Mouse (Mus musculus): ENCODE data around the gene Olfr1451. TPM values are rescaled to one million over a fixed set of nuclear protein-coding genes. Genes with fewer than 3 reads are reported as not detected.
"Not testable (repeated sequence)": the region's sequence is repeated elsewhere in the genome, so short reads cannot be mapped to it uniquely, and the experiment has no call there.

The Olfr1451 gene
- polyA plus RNA-seq (2012; rRNA removed), result not detected in 2 replicates

DNA sequence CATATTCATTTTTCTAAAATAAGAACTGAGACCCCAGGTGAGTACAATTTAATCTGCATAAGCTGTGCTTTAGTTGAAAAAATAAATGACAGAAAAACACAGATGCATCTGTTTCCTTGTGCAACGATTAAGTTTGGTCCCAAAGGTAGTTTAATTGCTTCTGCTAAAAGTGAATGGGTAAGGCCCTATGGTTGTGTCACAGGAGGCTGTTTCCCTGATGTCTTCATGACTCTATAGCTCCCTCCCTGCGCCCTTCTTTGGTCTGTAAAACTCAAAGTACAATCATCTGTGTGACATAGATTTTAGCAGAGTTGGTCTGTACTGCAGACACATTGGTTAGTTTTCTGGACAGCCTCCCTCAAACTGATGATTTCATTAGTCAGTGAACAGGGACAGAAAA is at the start of gene Olfr1451:
Gene Olfr1451 (plus strand): TSS at position 301 of the 400 bp plus-strand sequence.
- H3K4me3 ChIP-seq (ENCODE audit: insufficient read depth, low read length), result no peak within 1 kb of the TSS
- H3K27ac ChIP-seq (ENCODE audit: insufficient read depth, low read length), result no peak within 1 kb of the TSS
- no peak for TF ChIP-seq POLR2A (IDR thresholded peaks at IDR 0.05; ENCODE audit: extremely low read depth, insufficient read depth, low read length)
- TF ChIP-seq CTCF (IDR thresholded peaks at IDR 0.05; ENCODE audit: extremely low read depth, insufficient read depth, low read length), result no peak
- H3K4me1 ChIP-seq (ENCODE audit: control insufficient read depth, insufficient read depth, low read length), result no peaks in the 10 kb centered on the region

DNA sequence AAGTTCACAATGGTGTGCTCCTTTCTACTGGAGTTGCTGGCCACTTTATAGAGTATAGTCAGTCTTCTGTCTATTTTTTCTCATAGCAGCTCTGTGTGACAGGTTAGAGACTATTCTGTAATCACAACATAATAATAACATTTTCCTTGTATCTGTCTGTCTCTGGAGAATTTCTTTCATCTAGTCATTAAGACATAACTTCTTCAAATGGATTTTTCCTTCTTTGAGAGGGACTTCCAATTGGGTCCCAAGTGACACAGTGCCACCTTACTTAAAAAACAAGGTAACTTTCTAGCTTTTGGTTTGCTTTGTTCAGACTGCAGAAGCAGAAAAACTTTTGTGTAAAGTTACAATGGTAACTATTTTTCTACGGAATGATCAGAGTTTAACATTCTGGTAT is 44.9 kb upstream of the Olfr1451 start, which contains the start of gene Olfr1450:
Gene Olfr1450 (plus strand): TSS at position 301 of the 400 bp plus-strand sequence.
- no peak for TF ChIP-seq CTCF (IDR thresholded peaks at IDR 0.05; ENCODE audit: extremely low read depth, insufficient read depth, low read length)
- no peak for TF ChIP-seq POLR2A (IDR thresholded peaks at IDR 0.05; ENCODE audit: extremely low read depth, insufficient read depth, low read length)
- H3K4me3 ChIP-seq (ENCODE audit: insufficient read depth, low read length), result no peak within 1 kb of the TSS
- no peak within 1 kb of the TSS for H3K27ac ChIP-seq (ENCODE audit: insufficient read depth, low read length)
- H3K4me1 ChIP-seq (ENCODE audit: control insufficient read depth, insufficient read depth, low read length), result no peaks in the 10 kb centered on the region

GRCm38 (mm10) chr19:12970082-12970481 is 24.7 kb upstream of the Olfr1451 start:
- H3K4me1 ChIP-seq (ENCODE audit: control insufficient read depth, insufficient read depth, low read length); H3K4me3 ChIP-seq (ENCODE audit: insufficient read depth, low read length); H3K27ac ChIP-seq (ENCODE audit: insufficient read depth, low read length): not testable (repeated sequence)

DNA sequence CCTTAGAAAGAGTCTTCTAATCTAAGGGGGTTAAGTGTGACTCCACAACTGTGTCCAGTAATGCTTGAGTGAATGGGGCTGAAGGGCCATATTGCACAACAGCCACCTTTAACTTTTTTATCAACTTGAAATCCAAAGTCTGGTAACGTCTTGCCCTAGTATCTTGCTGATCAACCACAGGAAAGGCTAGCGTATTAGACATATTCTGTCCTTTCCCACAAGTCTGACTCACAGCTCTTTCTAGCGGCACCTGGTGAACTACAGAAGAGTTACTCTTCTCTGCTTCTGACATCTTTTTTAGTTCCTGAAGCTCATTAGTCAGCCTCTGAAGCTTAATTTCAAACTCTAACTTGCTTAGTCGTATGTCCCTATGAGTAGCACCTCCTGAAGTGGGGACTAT is 2.5 kb upstream of the Olfr1451 start:
- H3K4me1 ChIP-seq (ENCODE audit: control insufficient read depth, insufficient read depth, low read length); H3K27ac ChIP-seq (ENCODE audit: insufficient read depth, low read length); H3K4me3 ChIP-seq (ENCODE audit: insufficient read depth, low read length): not testable (repeated sequence)

DNA sequence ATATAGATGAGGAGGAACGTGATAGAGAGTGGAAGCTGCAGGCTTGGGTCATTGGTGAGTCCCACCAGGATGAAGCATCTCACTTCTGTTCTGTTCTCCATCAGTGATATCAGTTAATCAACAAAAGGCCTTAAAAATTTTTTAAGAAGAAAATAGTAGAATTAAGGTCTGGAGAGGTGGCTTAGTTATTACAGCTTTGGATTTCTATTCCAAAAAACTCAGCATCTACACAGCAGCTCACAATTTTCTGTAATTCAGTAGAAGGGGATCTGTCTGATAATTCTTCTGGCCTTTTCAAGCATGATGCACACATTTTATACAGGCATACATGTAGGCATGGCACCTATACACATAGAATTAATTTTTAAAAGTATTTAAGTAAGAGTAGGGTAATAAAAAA is 33.4 kb downstream of the Olfr1451 start, which contains the start of gene Olfr1453:
Gene Olfr1453 (minus strand): TSS at position 101 of the 400 bp plus-strand sequence.
- TF ChIP-seq POLR2A (IDR thresholded peaks at IDR 0.05; ENCODE audit: extremely low read depth, insufficient read depth, low read length) (no peak), CTCF (IDR thresholded peaks at IDR 0.05; ENCODE audit: extremely low read depth, insufficient read depth, low read length) (no peak)
- Histone ChIP-seq H3K27ac (ENCODE audit: insufficient read depth, low read length) (no peak within 1 kb of the TSS), H3K4me3 (ENCODE audit: insufficient read depth, low read length) (no peak within 1 kb of the TSS), H3K4me1 (ENCODE audit: control insufficient read depth, insufficient read depth, low read length) (no peaks in the 10 kb centered on the region)

Other genes with a start within 250 kb of the Olfr1451 start
- gene Cntf, start 229.4 kb upstream of the Olfr1451 start, polyA plus RNA-seq (2012; rRNA removed), result 2.1 and 3.2 TPM in 2 replicates
- 51.3 and 55.9 TPM in 2 replicates for gene Zfp91, start 198.9 kb upstream of the Olfr1451 start, polyA plus RNA-seq (2012; rRNA removed)
- gene Lpxn, start 198.8 kb upstream of the Olfr1451 start, polyA plus RNA-seq (2012; rRNA removed), result 2.6 TPM in 2 replicates
- not detected in 2 replicates for gene Gm5244, start 148.3 kb upstream of the Olfr1451 start, polyA plus RNA-seq (2012; rRNA removed)
- gene Olfr1444, start 137.7 kb upstream of the Olfr1451 start, polyA plus RNA-seq (2012; rRNA removed), result not detected in 2 replicates
- not detected in 2 replicates for gene Olfr1445, start 111.2 kb upstream of the Olfr1451 start, polyA plus RNA-seq (2012; rRNA removed)
- gene Olfr1446, start 101.5 kb upstream of the Olfr1451 start, polyA plus RNA-seq (2012; rRNA removed), result not detected in 2 replicates
- not detected in 2 replicates for gene Olfr1447, start 91.3 kb upstream of the Olfr1451 start, polyA plus RNA-seq (2012; rRNA removed)
- not detected in 2 replicates for gene Olfr1448, start 70.6 kb upstream of the Olfr1451 start, polyA plus RNA-seq (2012; rRNA removed)
- gene Olfr1449, start 64.2 kb upstream of the Olfr1451 start, polyA plus RNA-seq (2012; rRNA removed), result not detected in 2 replicates
- not detected in 2 replicates for gene Olfr1450, start 44.8 kb upstream of the Olfr1451 start, polyA plus RNA-seq (2012; rRNA removed)
- not detected in 2 replicates for gene Olfr1453, start 33.3 kb downstream of the Olfr1451 start, polyA plus RNA-seq (2012; rRNA removed)
- not detected in 2 replicates for gene Olfr1454, start 65.6 kb downstream of the Olfr1451 start, polyA plus RNA-seq (2012; rRNA removed)
- gene Olfr1457, start 102.9 kb downstream of the Olfr1451 start, polyA plus RNA-seq (2012; rRNA removed), result not detected in 2 replicates
- not detected in 2 replicates for gene Olfr1458, start 111.8 kb downstream of the Olfr1451 start, polyA plus RNA-seq (2012; rRNA removed)
- gene Olfr1459, start 154.5 kb downstream of the Olfr1451 start, polyA plus RNA-seq (2012; rRNA removed), result not detected in 2 replicates
- gene Olfr1461, start 168.0 kb downstream of the Olfr1451 start, polyA plus RNA-seq (2012; rRNA removed), result not detected in 2 replicates
- not detected in 2 replicates for gene Olfr1462, start 190.7 kb downstream of the Olfr1451 start, polyA plus RNA-seq (2012; rRNA removed)
- not detected in 2 replicates for gene Olfr1463, start 236.3 kb downstream of the Olfr1451 start, polyA plus RNA-seq (2012; rRNA removed)